Mouse (Mus musculus) T-helper 17 cell (primary cell): ENCODE results near the gene Brsk2.

Experiments used
- in situ Hi-C, 2 experiments: fragments of 300-600 bp; cut with MboI, MseI; formaldehyde crosslinking; loops; 1 replicate in 1 of 2; 2 replicates in 1 of 2; pipeline ENCODE4 v1.15.1; 2025; ENCODE audit warnings: high pct_unique_total_duplicates in 2 of 2

The Brsk2 gene

GRCm38 (mm10) chr7:141955565-141956173, 6.1 kb downstream of the Brsk2 start:
- in situ Hi-C loops = no loop called here

- in situ Hi-C loops = no loop called here
Measured at GRCm38 (mm10) chr7:141956174-141956566, 6.6 kb downstream of the Brsk2 start.

DNA sequence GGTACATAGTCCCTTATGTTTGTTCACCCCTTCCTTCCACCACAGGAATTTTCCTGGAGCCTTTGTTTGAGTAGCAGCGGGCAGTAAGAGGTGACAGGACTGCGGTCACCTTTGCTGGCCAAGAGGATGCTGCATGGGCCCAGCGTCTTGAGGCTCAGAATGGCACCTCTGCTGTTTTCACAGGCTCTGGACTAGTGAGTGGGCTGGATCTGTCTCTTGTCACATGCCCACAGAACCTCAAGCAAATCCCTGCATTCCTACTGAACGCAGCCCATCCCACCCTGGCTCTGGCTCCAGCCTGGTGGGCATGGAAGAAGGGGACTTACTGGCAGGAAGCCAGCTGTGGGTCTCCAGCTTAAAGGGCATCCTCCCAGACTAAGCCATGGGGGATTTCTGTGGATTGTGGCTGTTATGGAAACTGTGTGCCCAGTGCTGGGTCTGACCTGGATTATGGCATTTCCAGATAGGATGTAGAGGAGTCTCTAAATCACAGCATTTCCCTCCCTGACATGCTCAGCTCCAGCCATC, 8.0 kb downstream of the Brsk2 start:
- in situ Hi-C loops = no loop called here

- in situ Hi-C loops = no loop called here
Measured at GRCm38 (mm10) chr7:141958211-141958610, 8.7 kb downstream of the Brsk2 start.

DNA sequence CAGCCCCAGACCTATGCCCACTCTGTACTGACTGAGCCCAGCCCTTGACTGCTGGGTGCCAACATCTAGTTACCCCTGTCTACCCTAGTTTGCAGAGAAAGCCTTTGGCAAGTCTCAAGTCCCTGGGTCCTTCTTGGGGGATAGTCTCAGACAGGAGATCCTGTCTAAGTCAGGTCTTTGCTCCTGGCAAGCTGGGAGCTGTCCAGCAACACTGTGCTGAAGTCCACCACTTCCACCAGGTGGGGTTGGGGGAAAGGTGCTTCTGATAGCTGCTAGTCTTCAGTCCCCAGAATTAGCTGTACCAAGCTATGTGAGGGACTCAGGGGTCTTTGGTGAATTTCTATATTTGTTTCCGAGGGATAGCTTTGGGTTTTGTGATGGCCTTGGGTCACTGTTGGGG, 9.6 kb downstream of the Brsk2 start:
- in situ Hi-C loops = no loop called here

GRCm38 (mm10) chr7:141960926-141961325, 11.4 kb downstream of the Brsk2 start:
- in situ Hi-C loops = no loop called here

GRCm38 (mm10) chr7:141961491-141961890, 11.9 kb downstream of the Brsk2 start:
- in situ Hi-C loops = no loop called here

GRCm38 (mm10) chr7:141962521-141962920, 13.0 kb downstream of the Brsk2 start:
- in situ Hi-C loops = no loop called here

DNA sequence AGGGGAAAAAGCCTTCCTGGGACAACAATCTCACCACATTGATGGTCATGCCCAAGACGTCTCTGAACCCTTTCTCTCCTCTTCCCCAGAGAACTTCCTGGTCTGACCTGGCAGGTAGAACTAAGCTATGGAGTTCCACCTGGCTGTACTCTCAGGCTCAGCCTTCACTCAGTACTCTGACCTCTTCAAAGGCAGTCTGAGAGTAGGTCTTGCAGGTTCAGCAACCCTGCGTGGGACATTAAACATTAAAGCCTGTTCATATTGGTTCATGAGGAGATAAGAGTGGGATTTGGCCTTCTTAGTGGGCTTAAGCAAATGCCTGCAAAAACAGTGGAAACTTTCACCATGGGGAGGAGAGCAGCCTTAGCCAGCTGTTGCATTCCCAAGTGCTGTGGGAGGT, 16.7 kb downstream of the Brsk2 start:
- in situ Hi-C loops = no loop called here

DNA sequence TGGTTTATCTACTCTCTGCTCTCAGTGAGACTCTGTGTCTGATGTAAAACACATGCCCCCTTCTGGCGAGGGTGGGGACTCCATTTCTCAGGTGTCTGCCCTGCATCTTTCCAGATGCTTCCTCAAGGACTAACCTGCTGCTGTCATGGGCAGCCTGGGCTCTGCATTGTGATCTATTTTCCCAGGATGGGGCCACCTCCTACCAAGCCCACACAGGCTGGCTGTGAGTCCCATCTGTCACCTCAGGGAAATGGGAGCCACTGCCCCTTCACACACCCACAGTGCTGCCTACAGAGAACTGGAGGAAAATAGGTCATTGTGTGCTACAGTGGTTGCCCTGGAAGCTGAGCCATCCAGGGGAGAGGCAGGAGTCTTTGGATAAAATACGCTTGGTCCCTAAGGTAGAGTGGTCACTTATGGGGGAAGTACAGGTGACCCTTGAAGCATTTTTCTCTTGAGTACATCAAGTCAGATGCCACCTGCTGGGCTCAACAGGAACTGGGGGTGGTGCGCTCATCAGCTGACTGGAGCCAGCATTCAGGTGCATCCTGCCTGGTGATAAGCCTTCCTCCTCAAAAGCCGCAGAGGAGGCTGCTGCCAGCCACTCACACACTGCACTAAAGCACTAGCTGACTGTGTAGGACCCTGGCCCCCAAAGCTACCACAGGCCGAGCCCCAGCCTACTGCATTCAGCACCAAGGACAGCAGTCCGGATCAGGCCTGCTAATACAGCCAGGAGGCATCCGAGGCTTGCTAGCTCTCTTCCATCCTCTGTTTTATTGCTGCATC, 23.5 kb downstream of the Brsk2 start:
- in situ Hi-C loops = no loop called here

DNA sequence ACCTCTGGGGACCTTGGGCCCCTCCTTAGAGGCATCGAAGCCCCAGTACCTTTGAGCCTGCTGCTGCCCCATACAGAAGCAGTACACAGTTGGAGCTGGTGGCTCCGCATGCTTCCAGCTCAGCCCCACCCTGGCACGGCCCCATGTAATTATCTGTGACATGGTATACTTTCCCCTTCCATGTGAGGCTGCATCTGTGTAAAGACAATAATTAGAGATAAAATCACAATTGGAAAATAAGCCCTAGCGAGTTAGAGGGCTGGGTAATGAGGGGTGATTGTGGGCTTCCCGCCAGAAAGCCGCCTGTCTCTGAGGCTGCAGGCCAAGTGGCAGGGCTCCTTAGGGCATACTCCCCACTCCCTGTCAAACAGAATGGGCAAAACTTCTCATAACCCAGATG, 28.5 kb downstream of the Brsk2 start:
- in situ Hi-C loops = loop anchor here in 1 of 2 experiments (5.0 kb wide), 1 partner anchor 276 kb away; no protein-coding TSS in a partner anchor

- in situ Hi-C loops = loop anchor here in 1 of 2 experiments (5.0 kb wide), 1 partner anchor 277 kb away; no protein-coding TSS in a partner anchor
Measured at GRCm38 (mm10) chr7:141979247-141979646, 29.7 kb downstream of the Brsk2 start.

DNA sequence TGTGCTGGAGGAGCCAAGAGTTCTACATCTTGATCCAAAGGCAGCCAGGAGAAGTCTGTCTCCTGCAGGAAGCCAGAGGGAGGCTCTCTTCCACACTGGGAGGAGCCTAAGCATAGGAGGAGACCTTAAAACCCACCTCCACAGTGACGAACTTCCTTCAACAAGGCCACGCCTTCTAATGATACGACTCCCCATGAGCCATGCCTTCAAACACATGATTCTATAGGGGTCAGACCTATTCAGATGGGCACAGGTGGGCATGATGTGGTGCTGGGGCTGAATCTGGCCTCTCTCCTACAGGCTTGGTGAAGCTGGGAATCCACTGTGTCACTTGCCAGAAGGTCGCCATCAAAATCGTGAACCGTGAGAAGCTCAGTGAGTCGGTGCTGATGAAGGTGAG, 31.7 kb downstream of the Brsk2 start:
- in situ Hi-C loops = no loop called here

DNA sequence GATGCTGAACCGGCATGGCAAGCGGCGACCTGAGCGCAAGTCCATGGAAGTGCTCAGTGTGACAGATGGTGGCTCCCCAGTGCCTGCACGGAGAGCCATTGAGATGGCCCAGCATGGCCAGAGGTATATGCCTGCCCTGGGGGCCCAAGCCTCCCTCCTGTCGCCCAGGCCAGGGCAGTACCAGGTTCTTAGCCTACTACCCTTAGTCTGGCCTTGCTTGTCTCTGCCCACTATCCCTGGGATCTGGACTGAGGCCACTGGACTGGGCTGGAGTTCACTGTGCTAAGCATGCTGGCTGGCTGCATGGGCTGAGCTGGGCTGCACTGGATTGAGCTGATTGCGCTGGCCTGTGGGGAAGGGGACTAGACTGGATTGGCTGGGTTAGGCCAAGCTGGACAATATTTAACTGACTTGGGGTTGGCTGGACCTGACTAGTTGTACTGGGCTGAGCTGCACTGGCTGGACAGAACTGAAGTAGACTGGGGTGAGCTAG, 38.8 kb downstream of the Brsk2 start:
- in situ Hi-C loops = no loop called here

DNA sequence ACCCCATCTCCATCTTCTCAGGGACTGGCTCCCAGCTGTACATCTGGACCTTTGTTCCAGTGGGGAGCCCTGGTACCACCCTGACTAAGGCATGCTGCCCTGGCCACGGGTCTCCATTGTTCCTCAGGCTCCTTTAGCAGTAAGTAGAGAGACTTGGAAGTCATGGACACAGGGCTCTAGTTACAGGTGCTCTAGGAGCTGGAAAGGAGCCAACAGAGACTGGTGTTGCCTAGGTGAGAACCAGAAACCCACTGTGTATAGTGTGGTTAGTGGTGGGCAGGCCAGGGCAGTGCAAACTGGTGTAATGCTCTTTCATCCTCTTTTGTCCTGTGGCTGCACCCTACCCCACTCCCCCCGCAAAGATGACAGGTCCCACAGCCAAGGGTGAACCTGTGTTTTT, 41.6 kb downstream of the Brsk2 start:
- in situ Hi-C loops = no loop called here

- in situ Hi-C loops = no loop called here
Measured at GRCm38 (mm10) chr7:141994121-141994520, 44.6 kb downstream of the Brsk2 start.

GRCm38 (mm10) chr7:142000661-142001060, 51.1 kb downstream of the Brsk2 start:
- in situ Hi-C loops = no loop called here

DNA sequence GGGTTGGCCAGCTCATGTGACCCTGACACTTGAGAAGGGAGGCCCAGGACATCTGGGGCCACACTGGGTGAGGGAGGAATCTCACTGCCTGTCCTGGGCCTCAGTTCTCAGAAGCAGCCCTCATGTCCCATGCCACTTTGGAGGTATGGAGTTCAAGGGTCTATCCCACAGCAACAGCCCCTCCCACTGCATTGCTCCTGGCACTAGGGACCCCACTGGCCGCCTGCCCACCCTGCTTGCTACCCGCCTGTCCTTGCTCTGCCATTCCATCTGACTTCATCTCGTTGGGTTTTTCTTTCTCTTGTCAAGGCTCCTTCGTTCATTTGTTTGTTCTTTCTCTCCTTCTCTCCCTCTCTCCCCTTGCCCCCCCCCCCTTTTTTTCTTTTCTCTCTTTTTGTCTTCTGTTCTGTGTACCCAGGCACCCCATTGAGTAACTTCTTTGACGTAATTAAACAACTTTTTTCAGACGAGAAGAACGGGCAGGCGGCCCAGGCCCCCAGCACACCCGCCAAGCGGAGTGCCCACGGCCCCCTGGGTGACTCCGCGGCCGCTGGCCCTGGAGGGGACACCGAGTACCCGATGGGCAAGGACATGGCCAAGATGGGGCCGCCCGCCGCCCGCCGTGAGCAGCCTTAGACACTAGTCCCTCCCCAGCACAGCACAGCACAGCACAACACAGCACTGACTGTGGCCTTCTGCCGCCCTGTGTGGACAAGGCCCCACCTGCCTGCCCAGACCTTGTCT, 52.2 kb downstream of the Brsk2 start:
- in situ Hi-C loops = no loop called here

DNA sequence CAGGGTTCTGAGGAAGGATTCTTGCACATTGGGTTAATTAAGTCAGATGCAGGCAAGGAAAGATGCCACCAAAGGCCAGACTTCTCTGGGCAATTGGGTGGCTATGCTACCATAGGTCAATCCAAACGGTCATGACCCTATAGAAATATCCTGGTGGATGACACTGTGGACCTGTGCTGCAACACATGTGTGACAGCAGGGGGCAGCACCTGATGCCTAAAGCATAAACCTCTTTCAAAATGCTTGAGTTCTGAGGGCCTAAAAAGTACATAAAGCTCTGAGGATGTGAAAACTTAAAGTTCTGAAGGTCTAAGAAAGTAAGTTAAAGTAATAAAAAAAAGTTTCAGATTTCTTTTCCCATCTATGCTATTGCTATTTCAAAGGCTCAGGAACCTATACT, 67.0 kb downstream of the Brsk2 start:
- in situ Hi-C loops = no loop called here

GRCm38 (mm10) chr7:142019699-142020098, 70.1 kb downstream of the Brsk2 start:
- in situ Hi-C loops = no loop called here

- in situ Hi-C loops = no loop called here
Measured at GRCm38 (mm10) chr7:142020827-142021226, 71.3 kb downstream of the Brsk2 start.

- in situ Hi-C loops = no loop called here
Measured at GRCm38 (mm10) chr7:142025196-142025595, 75.6 kb downstream of the Brsk2 start.
